26 mouse cellular contexts compared by ENCODE assay signal in the genomic region with DNA sequence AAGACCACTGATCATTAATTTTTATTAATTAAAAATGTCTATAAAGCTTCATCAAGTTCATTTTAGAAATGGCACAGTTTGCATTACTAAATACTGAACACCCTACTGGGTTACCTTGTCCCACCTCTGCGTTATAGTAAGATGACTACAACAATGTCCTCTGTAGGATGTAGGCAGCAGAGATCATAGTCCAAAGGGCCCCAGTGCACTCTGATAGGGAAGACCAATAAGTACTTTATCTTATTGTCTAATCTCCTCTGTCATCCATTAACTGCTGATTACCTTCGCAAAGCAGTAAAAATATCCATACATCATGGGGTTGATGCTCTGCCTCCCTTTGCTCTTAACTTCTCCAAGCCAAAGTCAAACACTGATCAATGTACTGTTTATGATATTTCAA.
"Had no signal": no experiment of that assay in that cellular context is flagged by ENCODE, and none has a peak within 500 bp of the region (broad histone marks: within the 10 kb centered on the region; RNA-seq: fewer than 3 reads in every experiment).

No protein-coding gene starts in this region.

- H3K9ac ChIP-seq: embryonic facial prominence, embryonic 12.5 days; embryonic facial prominence, embryonic 13.5 days; embryonic facial prominence, embryonic 15.5 days; forebrain, embryonic 12.5 days; forebrain, embryonic 13.5 days; forebrain, postnatal 0 days had no signal

- H3K9me3 ChIP-seq: embryonic facial prominence, embryonic 10.5 days; embryonic facial prominence, embryonic 12.5 days; embryonic facial prominence, embryonic 13.5 days; embryonic facial prominence, embryonic 15.5 days; forebrain, embryonic 10.5 days; forebrain, embryonic 12.5 days; forebrain, embryonic 13.5 days had no signal

- H3K27ac ChIP-seq: embryonic facial prominence, embryonic 10.5 days; embryonic facial prominence, embryonic 12.5 days; embryonic facial prominence, embryonic 13.5 days; embryonic facial prominence, embryonic 15.5 days; forebrain, embryonic 10.5 days; forebrain, embryonic 12.5 days; forebrain, embryonic 13.5 days; gastrocnemius, adult 2 months; heart, adult 2 months had no signal

- H3K4me3 ChIP-seq: embryonic facial prominence, embryonic 10.5 days; embryonic facial prominence, embryonic 12.5 days; embryonic facial prominence, embryonic 13.5 days; embryonic facial prominence, embryonic 15.5 days; erythroblast, embryonic 14.5 days; forebrain, embryonic 10.5 days; forebrain, embryonic 12.5 days; forebrain, embryonic 13.5 days; gastrocnemius, adult 2 months; heart, adult 2 months had no signal

- ATAC-seq: forebrain, embryonic 13.5 days; forebrain, embryonic 14.5 days; forebrain, embryonic 16.5 days; forebrain, postnatal 0 days had no signal

- H3K27me3 ChIP-seq: embryonic facial prominence, embryonic 12.5 days; embryonic facial prominence, embryonic 13.5 days; embryonic facial prominence, embryonic 15.5 days; forebrain, embryonic 12.5 days; forebrain, embryonic 13.5 days had no signal

- H3K4me2 ChIP-seq: embryonic facial prominence, embryonic 12.5 days; embryonic facial prominence, embryonic 13.5 days; embryonic facial prominence, embryonic 15.5 days; forebrain, embryonic 12.5 days; forebrain, embryonic 13.5 days had no signal

- H3K4me1 ChIP-seq: embryonic facial prominence, embryonic 10.5 days; embryonic facial prominence, embryonic 12.5 days; embryonic facial prominence, embryonic 13.5 days; embryonic facial prominence, embryonic 15.5 days; forebrain, embryonic 10.5 days; forebrain, embryonic 12.5 days; forebrain, embryonic 13.5 days had no signal

- DNase-seq: cerebellum, adult 18-20 months; cerebellum, adult 2 months; cerebellum, adult 8-10 months; cerebellum, adult 9-10 months; cerebellum, adult 9-11 months; cerebellum, postnatal 10 days; cerebellum, postnatal 14 days; cerebellum, postnatal 25 days; cerebellum, postnatal 36 days; embryo, embryonic 11 days; forebrain, postnatal 0 days; gastrocnemius, adult 2 months; gastrocnemius, postnatal 10 days; gastrocnemius, postnatal 14 days; gastrocnemius, postnatal 36 days; heart, adult 2 months had no signal

- H3K36me3 ChIP-seq: embryonic facial prominence, embryonic 10.5 days; embryonic facial prominence, embryonic 12.5 days; embryonic facial prominence, embryonic 13.5 days; embryonic facial prominence, embryonic 15.5 days; forebrain, embryonic 10.5 days; forebrain, embryonic 12.5 days had no signal
